Mouse (Mus musculus) myocyte (in vitro differentiated cells): ENCODE measurements at regions not wholly inside any gene's neighbourhood (a gene's known extent, or its start where the extent isn't known, plus 50 kb on each side); places are given as distances from the start of the nearest gene placed in this dataset.

Experiments
- CEBPB ChIP-seq: IDR thresholded peaks from 2 replicates; pipeline ENCODE4 v1.6.1; 2011; ENCODE audit warnings: mild to moderate bottlenecking, moderate library complexity; ENCODE audit not compliant: poor library complexity, insufficient read depth, severe bottlenecking
- E2F4 ChIP-seq: IDR thresholded peaks from one replicate; pipeline ENCODE4 v1.6.1; 2011; ENCODE audit warnings: mild to moderate bottlenecking, control low read depth, moderate library complexity; ENCODE audit not compliant: insufficient read depth
- MAX ChIP-seq: IDR thresholded peaks from one replicate; pipeline ENCODE4 v1.6.1; 2011; ENCODE audit warnings: low read depth, mild to moderate bottlenecking, control low read depth
- POLR2AphosphoS2 ChIP-seq: IDR thresholded peaks from one replicate; pipeline ENCODE4 v1.6.1; 2011; ENCODE audit warnings: low read depth, control low read depth; ENCODE audit not compliant: insufficient read length
- TCF12 ChIP-seq: IDR thresholded peaks from one replicate; pipeline ENCODE4 v1.6.1; 2011; ENCODE audit warnings: mild to moderate bottlenecking, control low read depth; ENCODE audit not compliant: poor library complexity, insufficient read depth, severe bottlenecking

GRCm38 (mm10) chr2:117652101-117652500 lies 309.3 kb upstream of the Rasgrp1 start:
- TF ChIP-seq TCF12 (no peak), POLR2AphosphoS2 (no peak), E2F4 (no peak), MAX (no peak), CEBPB (no peak)
